Mouse (Mus musculus) E14TG2a.4 (cell line): ENCODE results near the gene Vdac1.

Experiments used
- CTCF ChIP-seq: conservative IDR thresholded peaks from 2 replicates; pipeline ENCODE4 v1.5.1; 2014; ENCODE audit warnings: low read length
- NANOG ChIP-seq: IDR thresholded peaks from 2 replicates; pipeline ENCODE4 v1.6.1; 2014; ENCODE audit warnings: borderline replicate concordance, low read length, mixed read lengths
- POU5F1 ChIP-seq: IDR thresholded peaks from 2 replicates; pipeline ENCODE4 v1.6.1; 2014; ENCODE audit warnings: low read length, borderline replicate concordance

DNA sequence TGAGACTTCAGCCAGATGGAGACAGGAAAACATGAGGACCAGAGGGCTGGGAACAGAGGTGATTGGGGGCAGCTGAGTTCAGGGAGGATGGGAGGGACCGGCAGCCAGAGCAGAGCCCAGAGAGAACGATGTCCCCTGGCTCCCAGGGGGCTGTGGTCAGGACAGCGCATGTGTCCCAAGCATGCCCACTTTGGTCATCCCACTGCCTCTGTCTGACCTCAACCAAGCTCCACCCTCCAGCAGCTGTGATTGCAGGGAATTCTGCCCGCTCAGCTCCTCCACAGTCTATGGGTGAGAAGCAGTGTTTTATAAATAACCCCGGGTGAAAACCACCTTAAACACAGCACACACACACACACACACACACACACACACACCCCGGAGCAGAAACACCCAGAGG, 68.8 kb downstream of the Vdac1 start:
- TF ChIP-seq CTCF = no peak
- TF ChIP-seq NANOG = no peak
- no peak for TF ChIP-seq POU5F1
